Mouse (Mus musculus): Measurements from ENCODE around the gene Olfr1126.
"Not testable (repeated sequence)": the region's sequence is repeated elsewhere in the genome, so short reads cannot be mapped to it uniquely, and the experiment has no call there.

The Olfr1126 gene

GRCm38 (mm10) chr2:87453662-87454061, at the start of gene Olfr1126:
Gene Olfr1126 (plus strand): TSS chr2:87453962.
- DNase-seq: no peak

DNA sequence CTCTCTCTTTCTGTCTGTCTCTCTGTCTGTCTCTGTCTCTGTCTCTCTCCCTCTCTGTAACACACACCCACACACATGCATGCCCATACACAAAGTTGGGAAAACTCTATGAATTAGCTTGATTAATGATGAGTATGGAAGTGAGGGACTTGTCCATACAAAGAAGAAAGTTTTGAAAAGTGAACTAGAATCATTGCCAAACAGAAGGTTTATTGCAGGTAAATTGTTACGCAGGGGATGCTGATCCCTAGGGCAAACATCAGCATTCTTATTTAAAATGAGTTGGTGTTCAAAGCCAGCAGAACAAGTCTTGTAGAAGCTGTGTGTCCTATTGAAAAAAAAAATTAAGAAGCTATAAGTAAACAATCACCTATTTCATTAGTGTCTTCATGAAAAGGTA, 37.4 kb upstream of the Olfr1126 start, which contains the start of gene Olfr1123:
TSS of gene Olfr1123 (plus strand) at position 301 of the 400 bp plus-strand sequence.
- DNase-seq: no peak

DNA sequence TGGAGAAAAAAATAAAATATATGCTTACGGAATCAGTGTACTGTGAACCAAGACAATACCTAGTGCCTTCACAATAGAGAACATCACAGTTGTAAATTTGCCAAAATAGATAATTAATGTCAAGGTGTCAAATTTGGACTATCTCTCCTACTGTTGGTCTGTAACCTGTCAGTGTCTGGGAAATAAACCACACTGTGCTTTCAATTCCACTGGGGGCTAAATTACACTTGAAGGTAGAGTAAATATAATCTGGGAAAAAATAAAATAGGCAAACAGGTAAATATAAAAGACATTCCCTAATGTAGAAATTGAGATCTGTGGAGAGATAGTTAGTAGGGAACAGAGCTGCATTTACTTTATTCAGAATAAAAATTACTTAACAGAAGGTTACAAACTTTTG, 23.8 kb upstream of the Olfr1126 start, which contains the start of gene Olfr1124:
TSS of gene Olfr1124 (plus strand) at position 301 of the 400 bp plus-strand sequence.
- DNase-seq: no peak

DNA sequence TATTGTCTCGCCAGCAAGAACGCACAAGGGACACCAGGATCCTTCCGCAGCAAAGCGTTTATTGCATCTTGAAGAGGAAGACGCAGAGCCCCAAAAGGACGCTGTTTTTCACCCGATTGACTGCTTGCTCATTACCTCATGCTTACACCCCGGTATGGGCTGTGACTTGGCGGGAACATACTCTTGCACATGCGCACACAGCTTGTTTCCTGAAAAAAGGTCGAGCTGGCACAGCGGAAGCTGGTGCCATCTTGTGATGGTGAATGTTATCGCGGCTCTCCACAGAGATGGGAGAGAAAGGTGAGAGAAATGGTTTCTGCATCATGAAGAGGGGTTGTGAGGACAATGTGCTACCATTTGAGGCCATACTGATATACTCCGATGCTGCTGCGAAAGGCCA, 16.0 kb upstream of the Olfr1126 start:
- no peak for DNase-seq

- no peak for DNase-seq
Observed at GRCm38 (mm10) chr2:87461769-87462168, 8.0 kb downstream of the Olfr1126 start.

DNA sequence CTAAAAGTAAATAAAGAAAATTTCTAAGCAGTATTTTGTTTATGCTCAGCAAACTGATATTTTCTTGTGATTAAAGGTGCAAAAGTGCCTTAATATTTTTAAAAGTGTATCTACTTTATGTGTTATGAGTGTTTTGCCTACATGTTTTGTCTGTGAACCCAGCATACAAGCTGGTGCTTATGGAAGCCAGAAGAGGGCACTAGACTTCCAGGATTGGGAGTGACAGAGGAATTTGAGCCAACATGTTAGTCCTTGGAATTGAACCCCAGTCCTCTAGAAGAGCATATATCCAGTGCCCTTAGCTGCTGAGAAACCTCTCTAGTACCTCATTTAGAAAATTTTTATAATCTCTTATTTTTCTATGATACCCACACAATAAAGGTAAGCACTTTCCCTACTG, 26.4 kb downstream of the Olfr1126 start:
- no peak for DNase-seq

GRCm38 (mm10) chr2:87481158-87481557, 27.4 kb downstream of the Olfr1126 start:
- no peak for DNase-seq

- DNase-seq: no peak
Observed at GRCm38 (mm10) chr2:87482276-87482675, 28.5 kb downstream of the Olfr1126 start.

DNA sequence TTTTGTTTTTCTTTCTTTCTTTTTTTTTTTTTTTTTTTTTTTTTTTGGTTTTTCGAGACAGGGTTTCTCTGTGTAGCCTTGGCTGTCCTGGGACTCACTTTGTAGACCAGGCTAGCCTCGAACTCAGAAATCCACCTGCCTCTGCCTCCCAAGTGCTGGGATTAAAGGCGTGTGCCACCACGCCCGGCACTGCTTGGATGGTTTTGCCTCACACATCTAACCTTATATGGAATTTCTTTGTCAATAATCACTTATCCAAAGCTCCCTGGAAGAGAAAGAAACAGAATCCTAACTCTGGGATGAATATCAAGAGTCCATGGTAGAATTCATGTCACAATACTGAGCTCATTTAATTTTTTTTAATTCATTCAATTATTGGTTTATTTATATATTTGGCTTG, 43.2 kb downstream of the Olfr1126 start, which contains the start of gene Pramel7:
TSS of gene Pramel7 (minus strand) at position 101 of the 400 bp plus-strand sequence.
- not testable (repeated sequence) for DNase-seq

- no peak for DNase-seq
Observed at GRCm38 (mm10) chr2:87506265-87506664, 52.5 kb downstream of the Olfr1126 start, which contains the start of gene Pramel6. Gene Pramel6 (plus strand): TSS chr2:87506565.

Measured in cerebellum, postnatal 14 days (tissue).